Mouse (Mus musculus): ENCODE results near the gene Stat3. TPM values are rescaled to one million over a fixed set of nuclear protein-coding genes. Genes with fewer than 3 reads are reported as not detected.

Stat3 gene
- 380 TPM for total RNA-seq (2023)

DNA sequence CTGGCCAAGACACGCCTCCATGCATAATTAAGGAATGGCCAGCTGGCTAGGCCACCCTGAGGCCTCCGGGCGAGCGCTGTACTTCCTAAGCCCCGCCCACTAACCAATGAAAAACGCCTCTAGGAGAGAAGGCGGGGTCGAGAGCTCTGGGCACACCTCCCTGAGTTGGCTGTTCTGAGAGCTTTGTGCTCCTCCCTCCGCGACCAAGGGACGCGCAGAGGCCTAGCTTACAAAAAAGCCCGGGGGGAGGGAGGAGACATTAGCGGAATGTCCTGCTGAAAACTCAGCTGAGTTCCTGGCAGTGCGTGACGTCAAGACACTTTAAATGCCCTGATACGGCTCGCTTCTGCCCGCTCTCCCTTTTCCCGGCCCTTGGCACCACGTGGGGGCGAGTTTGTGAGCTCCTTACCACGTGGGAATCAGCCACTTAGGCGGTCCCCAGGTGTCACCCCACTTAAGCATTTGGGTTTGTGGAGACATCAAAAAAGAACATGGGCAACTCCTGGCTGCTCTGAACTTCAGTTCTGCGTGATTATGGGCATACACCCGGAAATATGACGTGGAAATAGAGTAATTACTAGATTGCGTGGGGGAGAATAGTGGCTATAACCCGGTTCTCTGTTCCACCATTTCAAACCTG, at the start of gene Stat3:
Gene Stat3, minus strand, starts transcription at position 29 of the 640 bp plus-strand sequence.

DNA sequence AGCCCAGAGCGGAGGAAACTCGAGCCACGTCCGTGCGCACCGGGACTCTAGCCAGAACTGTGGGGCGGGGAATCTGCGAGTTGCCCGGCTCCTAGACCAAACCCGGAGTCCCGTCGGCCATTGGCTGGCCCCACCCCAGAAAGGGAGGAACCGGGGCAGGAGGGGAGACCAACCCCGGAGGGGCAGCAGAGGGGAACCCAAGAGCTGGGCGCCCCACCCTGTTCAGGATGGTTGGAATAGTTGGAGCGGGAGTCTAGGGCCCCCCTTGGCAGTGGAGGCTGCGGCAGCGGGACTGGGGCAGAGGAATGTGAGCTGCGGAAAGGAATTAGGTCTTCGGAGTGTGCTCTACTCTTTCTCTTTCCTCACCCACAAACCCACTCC, 31.2 kb upstream of the Stat3 start, which contains the start of gene Cavin1:
Gene Cavin1, minus strand, starts transcription at position 331 of the 381 bp plus-strand sequence.

DNA sequence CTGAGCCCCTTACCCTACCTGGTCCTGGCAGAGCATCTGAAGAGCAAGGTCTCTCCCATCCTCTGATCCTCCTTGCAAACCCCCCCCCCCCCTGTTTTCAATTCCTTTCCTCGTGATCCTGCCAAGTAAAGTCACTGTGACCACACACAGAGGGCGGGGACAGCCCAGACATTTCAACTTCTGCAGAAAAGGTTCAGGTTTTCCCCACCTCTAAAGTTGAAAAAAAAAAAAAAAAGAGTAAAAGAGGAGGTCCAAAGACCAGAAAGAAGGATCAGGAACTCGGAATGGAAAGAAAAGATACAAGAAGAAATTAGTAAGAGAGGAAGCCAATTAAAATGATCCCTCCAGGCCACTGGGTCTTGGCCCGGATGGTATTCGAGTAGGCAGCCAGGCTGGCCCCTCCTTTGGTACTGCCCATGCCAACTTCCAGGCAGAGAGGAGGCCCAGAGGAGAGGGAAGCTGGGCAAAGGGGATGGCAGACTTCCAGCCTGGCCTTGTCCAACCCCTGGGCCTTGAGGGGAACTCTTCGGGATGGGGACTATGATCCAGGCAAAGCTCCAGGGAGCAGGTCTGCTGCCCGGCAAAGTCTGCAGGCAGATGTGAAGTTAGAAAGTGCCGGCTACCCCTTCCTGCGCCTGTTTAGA, 80.3 kb downstream of the Stat3 start, which contains the start of gene Stat5a:
Gene Stat5a, plus strand, starts transcription at position 417 of the 644 bp plus-strand sequence.

DNA sequence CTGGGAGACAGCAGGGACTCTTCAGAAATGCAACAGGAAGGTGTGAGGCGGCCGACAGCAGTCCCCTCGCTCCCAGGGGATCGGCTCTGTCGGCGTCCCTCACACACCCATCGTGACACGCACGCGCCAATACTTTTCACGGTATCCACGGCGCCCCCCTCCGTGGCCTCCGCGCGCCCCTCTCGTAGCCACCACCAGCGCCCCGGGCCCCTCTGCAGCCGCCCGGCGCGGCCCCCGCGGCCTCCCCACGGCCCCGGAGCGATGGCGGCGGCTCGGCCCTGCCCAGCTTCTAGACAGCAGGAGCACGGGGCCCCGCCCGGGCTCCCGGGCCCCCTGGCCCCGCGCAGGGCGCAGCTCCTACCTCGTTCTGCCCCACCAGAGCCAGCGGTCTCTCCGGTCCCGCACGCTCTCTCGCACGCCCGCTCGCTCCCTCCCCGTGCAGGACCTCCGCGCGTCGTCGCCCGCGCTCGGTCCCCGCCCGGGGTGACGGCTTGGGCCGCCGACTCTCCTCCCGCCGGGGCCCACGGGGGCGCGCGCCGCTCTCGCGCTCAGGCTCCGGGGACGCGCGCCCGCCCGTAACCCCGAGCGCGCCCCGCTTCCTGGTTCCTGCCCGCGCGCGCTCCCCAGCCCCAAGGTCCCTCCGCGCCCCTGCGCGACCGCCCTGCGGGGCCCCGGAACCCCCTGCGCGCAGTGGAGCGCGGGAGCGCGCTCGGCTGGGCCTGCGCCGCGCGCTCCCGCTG, 89.1 kb downstream of the Stat3 start, which contains the start of gene Stat5b:
Gene Stat5b, minus strand, starts transcription at position 687 of the 740 bp plus-strand sequence.

Other genes starting within 250 kb of the Stat3 start
- not detected for gene Zfp385c, start 247.1 kb downstream of the Stat3 start, total RNA-seq (2023)
- gene Dhx58, start 235.3 kb downstream of the Stat3 start, total RNA-seq (2023), result 13.7 TPM
- 36.4 TPM for gene Kat2a, start 227.1 kb downstream of the Stat3 start, total RNA-seq (2023)
- gene Hspb9, start 225.7 kb downstream of the Stat3 start, total RNA-seq (2023), result not detected
- gene Rab5c, start 201.3 kb downstream of the Stat3 start, total RNA-seq (2023), result 113 TPM
- 1.2 TPM for gene Kcnh4, start 179.6 kb downstream of the Stat3 start, total RNA-seq (2023)
- not detected for gene Hcrt, start 176.6 kb downstream of the Stat3 start, total RNA-seq (2023)
- gene Ghdc, start 168.6 kb downstream of the Stat3 start, total RNA-seq (2023), result 5.4 TPM
- gene Stat5b, start 88.8 kb downstream of the Stat3 start, total RNA-seq (2023), result 172 TPM
- gene Stat5a, start 80.2 kb downstream of the Stat3 start, total RNA-seq (2023), result 194 TPM
- 0.15 TPM for gene Cavin1, start 31.3 kb upstream of the Stat3 start, total RNA-seq (2023)
- 7.9 TPM for gene Atp6v0a1, start 69.9 kb upstream of the Stat3 start, total RNA-seq (2023)
- gene Naglu, start 130.5 kb upstream of the Stat3 start, total RNA-seq (2023), result 10.0 TPM
- not detected for gene Hsd17b1, start 138.9 kb upstream of the Stat3 start, total RNA-seq (2023)
- 11.0 TPM for gene Coasy, start 143.0 kb upstream of the Stat3 start, total RNA-seq (2023)
- 31.3 TPM for gene Mlx, start 147.7 kb upstream of the Stat3 start, total RNA-seq (2023)
- gene Psmc3ip, start 155.9 kb upstream of the Stat3 start, total RNA-seq (2023), result 1.8 TPM
- gene Retreg3, start 180.4 kb upstream of the Stat3 start, total RNA-seq (2023), result 78.0 TPM
- 12.4 TPM for gene Tubg1, start 180.4 kb upstream of the Stat3 start, total RNA-seq (2023)
- gene Tubg2, start 216.4 kb upstream of the Stat3 start, total RNA-seq (2023), result 1.7 TPM
- gene Cntnap1, start 231.0 kb upstream of the Stat3 start, total RNA-seq (2023), result 0.32 TPM
- gene Plekhh3, start 231.8 kb upstream of the Stat3 start, total RNA-seq (2023), result 0.35 TPM
- gene Ccr10, start 235.9 kb upstream of the Stat3 start, total RNA-seq (2023), result not detected